Mouse (Mus musculus) skeletal muscle tissue, adult 2 months (tissue): ENCODE data around the gene Crnkl1.
"Not testable (repeated sequence)": the region's sequence is repeated elsewhere in the genome, so short reads cannot be mapped to it uniquely, and the experiment has no call there.

ENCODE experiments used
- DNase-seq: peaks from one replicate; pipeline ENCODE4 v3.0.0-alpha.2; 2012; ENCODE audit warnings: low read depth, low spot score

The Crnkl1 gene

DNA sequence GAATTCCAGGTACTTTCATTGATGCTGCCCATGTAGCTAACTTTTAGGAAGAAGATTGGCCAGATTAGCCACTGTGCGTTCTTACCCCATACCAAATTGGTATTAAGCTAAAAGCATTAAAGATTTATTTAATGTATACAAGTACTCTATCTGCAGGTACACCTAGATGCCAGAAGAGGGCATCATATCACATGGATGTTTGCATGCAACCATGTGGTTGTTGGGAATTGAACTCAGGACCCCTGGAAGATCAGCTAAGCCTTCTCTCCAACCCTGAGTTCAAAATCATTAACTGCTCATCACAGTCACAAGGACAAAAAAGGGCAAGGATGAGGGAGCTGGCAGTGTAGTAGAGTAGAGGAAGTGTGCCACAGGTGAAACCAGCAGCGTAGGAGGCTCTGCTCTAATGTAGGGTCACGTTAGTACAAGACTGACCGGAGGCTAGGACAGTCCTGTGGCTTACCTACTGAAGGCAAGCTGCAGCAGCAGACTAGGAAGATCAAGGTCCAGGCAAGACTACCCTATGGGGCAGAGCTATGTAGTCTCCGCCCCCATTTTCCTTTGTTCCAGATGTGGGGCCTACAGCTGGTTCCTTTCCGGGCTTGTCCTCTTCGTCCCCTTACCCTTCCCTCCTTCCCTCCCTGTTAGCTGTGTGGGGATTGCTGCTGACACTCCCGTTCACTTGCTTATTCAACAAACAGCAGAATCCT lies 13.7 kb downstream of the Crnkl1 start:
- no peak for DNase-seq

DNA sequence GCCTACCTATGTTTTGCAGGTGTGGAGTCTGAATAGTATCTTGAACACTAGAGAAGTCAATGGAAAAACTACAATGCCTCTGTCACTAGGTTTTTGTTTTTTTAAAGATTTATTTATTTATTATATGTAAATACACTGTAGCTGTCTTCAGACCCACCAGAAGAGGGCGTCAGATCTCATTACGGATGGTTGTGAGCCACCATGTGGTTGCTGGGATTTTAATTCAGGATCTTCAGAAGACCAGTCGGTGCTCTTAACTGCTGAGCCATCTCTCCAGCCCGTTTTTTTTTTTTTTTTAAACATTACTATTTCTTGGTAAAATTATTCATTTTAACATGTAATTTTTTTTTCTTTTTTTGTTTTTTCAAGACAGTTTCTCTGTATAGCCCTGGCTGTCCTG lies 28.9 kb downstream of the Crnkl1 start:
- not testable (repeated sequence) for DNase-seq

GRCm38 (mm10) chr2:145905156-145905555 lies 29.7 kb downstream of the Crnkl1 start:
- no peak for DNase-seq

GRCm38 (mm10) chr2:145903983-145904616 lies 30.7 kb downstream of the Crnkl1 start:
- no peak for DNase-seq

DNA sequence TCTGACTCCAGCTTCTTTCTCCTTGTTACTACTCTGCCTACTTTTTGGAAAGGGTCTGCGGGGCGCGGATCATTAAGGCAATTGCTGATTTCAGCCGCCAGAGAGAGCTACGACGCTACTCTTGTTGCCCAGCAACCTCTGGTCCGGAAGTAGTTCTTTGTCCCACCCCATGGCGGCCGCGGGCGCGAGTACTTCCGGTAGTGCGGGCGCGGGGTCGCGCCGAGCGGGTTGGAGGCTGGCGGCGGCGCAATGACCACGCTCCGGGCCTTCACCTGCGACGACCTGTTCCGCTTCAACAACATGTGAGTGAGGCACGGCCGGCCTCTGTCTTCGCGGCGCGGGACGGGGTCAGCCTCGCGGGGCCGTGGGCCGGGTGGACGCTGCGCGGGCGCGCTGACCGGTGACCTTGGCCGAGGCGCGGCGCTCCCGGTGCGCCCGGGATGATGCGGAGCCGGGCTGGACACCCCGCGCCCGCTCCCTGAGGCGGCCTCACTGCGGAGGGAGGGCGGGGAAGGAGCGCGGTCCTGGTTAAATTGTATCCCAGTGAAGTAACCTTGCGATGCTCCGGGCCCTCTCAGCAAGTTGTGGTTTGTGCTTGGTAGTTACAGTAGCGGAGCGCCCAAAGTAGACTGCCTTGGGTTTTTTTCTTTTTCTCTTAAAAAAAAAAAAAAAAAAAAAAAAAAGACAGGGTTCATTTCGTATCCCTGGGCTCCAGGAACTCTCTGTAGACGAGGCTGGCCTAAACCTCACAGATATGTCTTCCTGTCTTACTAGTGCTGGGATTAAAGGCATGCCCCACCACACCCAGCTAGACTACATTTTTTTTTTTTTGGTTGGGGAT lies 31.5 kb downstream of the Crnkl1 start:
- DNase-seq, result peak; percentile 80

DNA sequence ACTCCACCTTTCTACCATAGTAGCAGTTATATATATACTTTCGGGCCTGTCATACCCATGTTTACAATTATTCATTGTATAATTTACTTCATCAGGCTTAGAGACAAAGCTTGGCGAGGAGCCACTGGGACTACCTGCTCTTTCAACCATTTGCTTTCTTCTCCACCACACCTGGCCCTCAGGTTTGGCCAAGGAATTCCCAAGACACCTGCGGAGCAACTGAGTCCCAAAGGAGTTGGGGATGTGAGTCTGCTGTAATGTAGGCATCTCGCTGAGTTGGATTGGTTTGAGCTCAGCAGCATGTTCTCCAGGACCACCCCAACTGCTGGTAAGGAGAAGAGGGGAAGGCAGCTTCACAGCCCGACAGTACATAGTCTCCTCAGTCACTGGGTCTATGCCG lies 33.0 kb downstream of the Crnkl1 start, which contains the start of gene Naa20:
Gene Naa20 (plus strand): TSS at position 239 of the 400 bp plus-strand sequence.
- DNase-seq, result no peak

DNA sequence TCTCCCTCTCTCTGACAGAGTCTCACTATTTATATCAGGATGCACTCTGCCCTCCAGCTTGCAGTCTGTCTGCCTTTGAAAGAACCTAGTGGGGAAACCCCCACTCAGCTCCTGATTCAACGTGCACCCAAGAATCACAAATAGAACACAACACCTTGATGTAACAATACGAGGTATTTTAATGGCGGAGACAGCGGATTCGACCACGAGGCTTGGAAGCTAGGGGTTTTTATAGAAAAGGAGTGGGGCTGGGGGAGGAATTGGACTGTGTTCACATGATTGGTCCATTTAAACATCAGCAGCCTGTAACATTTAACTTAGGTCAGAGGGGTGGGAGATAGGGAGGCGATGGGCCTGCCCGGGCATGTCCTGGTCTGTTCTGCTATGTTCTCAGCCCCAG lies 34.5 kb downstream of the Crnkl1 start:
- not testable (repeated sequence) for DNase-seq

DNA sequence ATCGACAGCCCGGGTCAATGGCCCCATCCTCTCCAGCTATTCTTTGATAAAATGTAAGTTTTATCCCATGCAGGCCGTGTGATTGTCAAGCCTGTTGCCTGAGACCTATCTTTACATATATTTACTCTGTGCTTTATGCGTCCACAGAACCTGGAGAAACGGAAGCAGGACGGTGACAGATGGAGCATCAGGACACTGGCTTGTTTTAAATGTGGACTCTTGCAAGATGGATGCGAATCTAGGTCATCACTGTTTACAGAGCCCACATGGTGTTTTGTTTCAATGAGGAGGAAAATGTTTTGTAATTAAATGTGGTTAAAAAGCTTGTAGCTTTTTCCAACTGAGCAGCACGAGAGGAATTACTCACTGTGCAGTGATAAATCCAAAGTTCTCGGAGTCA lies 36.7 kb downstream of the Crnkl1 start:
- DNase-seq, result no peak

- no peak for DNase-seq
These were observed 41.1 kb downstream of the Crnkl1 start for GRCm38 (mm10) chr2:145893756-145894155.

- no peak for DNase-seq
These were observed 44.2 kb downstream of the Crnkl1 start for GRCm38 (mm10) chr2:145890571-145890970.

GRCm38 (mm10) chr2:145888766-145889480 lies 45.9 kb downstream of the Crnkl1 start:
- no peak for DNase-seq

DNA sequence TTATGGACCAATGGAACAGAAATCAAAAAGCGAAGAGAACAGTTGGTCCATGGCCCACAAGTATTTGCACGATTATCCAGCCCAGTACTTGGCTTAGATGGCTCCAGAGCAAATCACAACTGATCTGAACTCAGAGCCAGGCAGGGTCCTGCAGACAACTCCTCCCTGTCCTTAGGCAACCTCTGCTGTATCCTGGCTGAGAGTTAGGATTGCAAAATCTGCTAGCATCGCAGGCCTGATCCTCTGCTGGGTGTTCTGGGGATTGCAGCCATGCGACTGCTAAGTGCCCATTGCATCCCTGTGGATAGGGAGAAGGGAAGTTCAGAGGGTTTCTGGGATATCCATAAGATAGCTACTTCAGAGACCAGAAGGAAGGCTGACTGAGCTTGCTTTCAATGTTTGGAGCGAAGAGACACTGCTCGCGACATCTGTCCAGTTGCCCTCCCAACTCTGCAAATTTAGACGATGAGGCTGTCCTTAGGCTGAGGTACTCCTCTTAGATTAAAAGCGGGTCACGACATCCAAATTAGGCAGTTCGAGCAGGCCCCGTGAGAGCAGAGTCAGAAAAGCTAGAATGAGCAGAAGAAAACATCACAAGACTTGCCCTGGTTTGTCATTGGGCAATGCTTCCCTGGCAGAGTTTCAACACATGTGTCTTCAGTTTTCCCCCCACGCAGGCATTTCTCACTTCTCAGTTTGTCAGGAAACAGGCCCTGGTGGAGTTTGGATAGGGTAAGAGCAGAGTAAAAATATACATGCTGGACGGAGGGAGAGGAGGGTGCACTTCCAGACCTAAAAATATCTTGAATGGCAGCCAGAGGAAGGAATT lies 46.7 kb downstream of the Crnkl1 start:
- peak; percentile 92 for DNase-seq

DNA sequence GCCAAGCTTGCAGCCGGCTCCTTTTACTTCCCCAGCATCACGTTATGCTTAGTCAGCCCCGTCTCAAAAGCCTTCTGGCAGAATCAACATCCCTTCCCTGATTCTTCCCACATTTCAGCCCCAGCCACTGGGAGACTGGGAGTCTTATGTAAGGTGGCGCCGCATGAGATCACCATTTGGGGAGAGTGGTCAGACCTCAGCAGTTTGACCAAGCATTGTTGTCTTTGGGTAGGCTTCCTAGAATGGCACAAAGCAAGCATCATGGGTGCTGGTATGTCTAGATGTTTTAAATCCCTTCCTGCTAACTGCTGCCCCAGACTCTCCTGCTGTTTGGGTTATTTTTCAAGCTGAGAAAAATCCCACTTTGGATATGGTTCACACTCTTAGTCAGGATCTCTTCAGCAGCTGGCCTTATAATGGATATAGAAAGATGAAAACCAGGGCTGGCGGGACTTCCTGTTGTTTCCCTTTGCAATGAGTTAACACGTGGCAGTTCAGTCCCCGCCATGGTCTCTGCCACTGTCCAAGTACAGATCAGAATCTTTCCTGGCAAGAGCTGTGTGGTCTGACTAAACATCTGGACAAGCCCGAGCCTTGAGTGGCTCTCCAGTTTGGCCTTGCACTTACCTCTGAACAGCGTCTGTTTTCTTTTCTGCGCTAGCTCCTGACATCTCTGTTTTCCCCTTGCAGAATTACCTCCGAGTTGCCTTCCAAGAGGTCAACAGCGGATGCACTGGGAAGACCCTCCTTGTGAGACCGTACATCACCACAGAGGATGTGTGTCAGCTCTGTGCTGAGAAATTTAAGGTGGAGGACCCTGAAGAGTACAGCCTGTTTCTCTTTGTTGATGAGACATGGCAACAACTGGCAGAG lies 49.7 kb downstream of the Crnkl1 start:
- DNase-seq, result peak; percentile 88

GRCm38 (mm10) chr2:145884036-145884912 lies 50.5 kb downstream of the Crnkl1 start:
- no peak for DNase-seq

GRCm38 (mm10) chr2:145882398-145882797 lies 52.4 kb downstream of the Crnkl1 start:
- DNase-seq, result no peak

DNA sequence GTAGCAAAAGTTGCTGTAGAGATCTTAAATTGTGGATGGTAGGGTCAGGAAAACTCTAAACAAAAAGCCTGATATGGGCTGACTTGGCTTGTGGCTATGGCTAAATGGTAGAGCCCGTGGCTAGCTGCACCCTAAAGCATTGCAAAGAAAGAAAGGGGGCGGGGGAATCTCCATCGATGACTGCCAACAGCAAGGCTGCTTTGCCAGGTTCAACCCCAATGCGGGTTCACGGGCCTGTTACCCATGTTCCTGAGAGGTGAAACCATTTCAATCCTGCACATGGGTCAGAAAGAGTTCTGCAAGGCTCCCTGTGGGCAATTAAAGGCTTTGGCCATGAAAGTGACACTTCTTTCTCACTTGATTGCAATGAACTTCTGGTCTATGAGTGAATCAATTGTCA lies 52.9 kb downstream of the Crnkl1 start:
- no peak for DNase-seq

DNA sequence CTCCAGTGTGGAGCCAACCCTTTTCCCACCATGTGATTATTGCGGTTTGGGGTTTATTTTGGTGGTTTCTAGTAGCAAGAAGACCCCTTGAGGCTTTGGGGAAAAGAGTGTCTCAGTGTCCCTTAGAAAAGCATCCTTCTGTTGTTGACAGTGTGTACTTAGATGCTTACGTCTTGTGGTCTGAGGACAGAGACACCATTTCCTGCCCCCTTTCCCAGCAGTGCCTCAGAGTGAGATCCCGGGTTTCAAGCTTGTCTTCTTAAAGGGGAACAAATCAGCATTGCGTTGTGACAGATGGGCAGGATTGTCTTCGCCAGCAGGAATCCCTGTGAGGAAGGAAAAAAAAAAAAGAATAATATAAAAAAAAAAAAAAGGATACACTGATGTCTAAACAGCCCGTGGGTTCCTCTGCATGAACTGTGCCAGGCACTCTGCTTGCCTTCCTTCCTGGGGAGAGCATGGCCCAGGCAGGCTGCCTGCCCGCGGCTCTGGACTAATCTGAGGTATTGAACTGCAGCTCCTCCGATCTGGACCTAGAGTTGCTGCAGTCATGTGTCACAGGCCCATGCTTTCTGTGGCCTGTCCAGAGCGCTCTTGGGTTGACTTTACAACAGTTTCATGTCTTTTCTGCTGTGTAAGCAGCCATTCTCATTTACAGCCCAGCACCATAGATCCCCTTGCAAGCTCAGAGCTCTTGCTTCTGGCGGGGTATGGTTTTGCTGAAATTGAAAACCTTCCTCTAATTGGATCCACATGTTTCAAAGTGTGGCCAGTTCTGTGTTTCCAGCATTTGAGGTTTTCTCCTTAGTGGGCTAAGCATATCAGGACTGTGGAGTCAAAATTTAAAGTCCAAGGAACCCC lies 53.7 kb downstream of the Crnkl1 start:
- DNase-seq, result peak; percentile 56

DNA sequence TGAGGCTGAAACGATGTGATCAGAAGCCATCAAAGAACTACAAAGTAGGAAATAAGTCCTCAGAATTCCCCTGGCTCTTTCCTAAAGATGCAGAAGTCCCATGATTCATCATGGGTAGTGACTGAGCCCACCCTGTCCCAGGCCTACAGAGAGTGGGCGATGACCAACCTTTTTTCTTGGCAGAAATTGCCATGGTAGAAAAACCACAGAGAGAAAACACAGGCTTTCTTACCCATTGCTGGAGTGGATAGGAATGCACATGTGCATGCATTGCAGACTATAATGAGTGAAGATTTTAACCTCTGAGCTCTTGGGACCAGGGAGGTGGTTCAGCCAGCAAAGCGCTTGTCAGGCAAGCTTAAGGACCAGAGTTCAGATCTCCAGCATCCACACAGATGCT lies 57.6 kb downstream of the Crnkl1 start:
- no peak for DNase-seq
